Mouse (Mus musculus) 3T3-L1 (cell line): ENCODE results near the gene Dio1.

ENCODE experiments used
- DNase-seq: peaks from one replicate; pipeline ENCODE4 v3.0.0-alpha.2; 2015; ENCODE audit warnings: low read depth, low spot score

The Dio1 gene

GRCm38 (mm10) chr4:107300902-107301555, 5.9 kb downstream of the Dio1 start:
- no peak for DNase-seq

GRCm38 (mm10) chr4:107300371-107300770, 6.6 kb downstream of the Dio1 start:
- DNase-seq: no peak

- DNase-seq: no peak
Measured at GRCm38 (mm10) chr4:107299779-107300340, 7.1 kb downstream of the Dio1 start.

- no peak for DNase-seq
Measured at GRCm38 (mm10) chr4:107298071-107298606, 8.8 kb downstream of the Dio1 start.

GRCm38 (mm10) chr4:107292273-107292662, 14.7 kb downstream of the Dio1 start:
- no peak for DNase-seq

- no peak for DNase-seq
Measured at GRCm38 (mm10) chr4:107291611-107292272, 15.2 kb downstream of the Dio1 start.

GRCm38 (mm10) chr4:107287517-107287916, 19.5 kb downstream of the Dio1 start:
- no peak for DNase-seq

- DNase-seq: no peak
Measured at GRCm38 (mm10) chr4:107286386-107286785, 20.6 kb downstream of the Dio1 start.

GRCm38 (mm10) chr4:107285446-107286200, 21.3 kb downstream of the Dio1 start:
- peak; percentile 84 for DNase-seq

GRCm38 (mm10) chr4:107280843-107281475, 26.0 kb downstream of the Dio1 start:
- no peak for DNase-seq

- no peak for DNase-seq
Measured at GRCm38 (mm10) chr4:107278188-107278707, 28.7 kb downstream of the Dio1 start.

- DNase-seq: no peak
Measured at GRCm38 (mm10) chr4:107274511-107274910, 32.5 kb downstream of the Dio1 start.

GRCm38 (mm10) chr4:107273683-107274082, 33.3 kb downstream of the Dio1 start:
- no peak for DNase-seq

- no peak for DNase-seq
Measured at GRCm38 (mm10) chr4:107260001-107260400, 47.0 kb downstream of the Dio1 start.

- DNase-seq: peak; percentile 39
Measured at GRCm38 (mm10) chr4:107254414-107254813, 52.6 kb downstream of the Dio1 start.

- peak; percentile 96 for DNase-seq
Measured at GRCm38 (mm10) chr4:107253125-107254091, 53.6 kb downstream of the Dio1 start, which contains the start of the genes Lrrc42 and Hspb11. TSS of gene Lrrc42 (minus strand) at chr4:107253532. TSS of gene Hspb11 (plus strand) at chr4:107253593.

- DNase-seq: peak; percentile 19
Measured at GRCm38 (mm10) chr4:107252522-107252921, 54.4 kb downstream of the Dio1 start.

GRCm38 (mm10) chr4:107250494-107250893, 56.5 kb downstream of the Dio1 start:
- peak; percentile 83 for DNase-seq

- DNase-seq: no peak
Measured at GRCm38 (mm10) chr4:107249471-107249870, 57.5 kb downstream of the Dio1 start.

- DNase-seq: no peak
Measured at GRCm38 (mm10) chr4:107248061-107248460, 58.9 kb downstream of the Dio1 start.
